Mouse (Mus musculus) heart, adult 2 months (tissue): Measurements from ENCODE around the gene Tgm5.

Experiments used
- CTCF ChIP-seq: fragments of 200-600 bp; IDR thresholded peaks from 2 replicates; pipeline ENCODE4 v1.8.1; 2022; ENCODE audit warnings: antibody characterized with exemption, mild to moderate bottlenecking, moderate library complexity
- EP300 ChIP-seq: fragments of 200-500 bp; IDR thresholded peaks from 2 replicates; pipeline ENCODE4 v1.6.1; 2011; ENCODE audit warnings: low read depth, low read length, control low read depth; ENCODE audit not compliant: insufficient read depth
- POLR2A ChIP-seq: fragments of 200-500 bp; IDR thresholded peaks from 2 replicates; pipeline ENCODE4 v1.6.1; 2011; ENCODE audit warnings: mild to moderate bottlenecking, low read depth, low read length, control low read depth; ENCODE audit not compliant: insufficient read depth

DNA sequence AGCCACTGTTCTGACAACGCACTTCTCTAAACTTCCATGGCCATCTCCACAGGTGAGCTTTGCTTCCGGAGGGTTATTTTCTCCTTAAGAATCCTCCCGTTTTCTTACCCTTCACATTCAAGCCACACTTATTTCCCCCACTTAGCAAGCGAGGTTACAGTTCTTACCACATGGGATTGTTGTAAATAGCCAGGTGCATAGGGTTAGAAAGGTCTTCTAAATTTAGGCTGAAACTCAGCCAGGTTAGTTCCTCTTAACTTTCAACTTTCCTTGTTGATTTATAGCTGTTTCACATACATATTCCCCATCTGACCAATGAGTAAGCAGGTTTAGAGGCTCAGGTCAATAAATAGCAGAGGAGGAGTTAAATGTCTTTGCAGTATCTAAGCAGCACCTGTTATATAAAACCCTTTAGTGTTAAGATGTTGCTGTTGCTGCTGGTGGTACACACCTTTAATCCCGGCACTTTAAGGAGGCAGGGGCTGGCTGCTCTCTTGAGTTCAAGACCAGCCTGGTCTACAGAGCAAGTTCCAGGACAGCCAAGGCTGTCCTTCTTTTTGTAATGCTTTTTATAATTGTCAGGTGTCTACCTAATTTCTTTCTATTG, 76.5 kb downstream of the Tgm5 start:
- no peak for TF ChIP-seq CTCF
- no peak for TF ChIP-seq POLR2A
- no peak for TF ChIP-seq EP300
